Mouse (Mus musculus) midbrain, postnatal 0 days (tissue): ENCODE measurements at regions not wholly inside any gene's neighbourhood (a gene's known extent, or its start where the extent isn't known, plus 50 kb on each side); places are given as distances from the start of the nearest gene placed in this dataset.

Experiments used
- ATAC-seq: fragments of 200-750 bp; cut with Nextera tagmentation; 2 replicates; pipeline ENCODE4 v1.8.0; 2017; ENCODE audit warnings: moderate number of reproducible peaks, mild to moderate bottlenecking, moderate TSS enrichment, moderate library complexity; ENCODE audit not compliant: low FRiP score
- DNase-seq: peaks from one replicate; pipeline ENCODE4 v3.0.0-alpha.2; 2015; ENCODE audit warnings: low spot score
- H3K27ac ChIP-seq: fragments of 300-500 bp; sonication (generic); 2 replicates; pipeline ENCODE4 v1.5.1; 2014; ENCODE audit warnings: low read depth, mild to moderate bottlenecking, low read length, mixed read lengths
- H3K27me3 ChIP-seq: fragments of 300-500 bp; sonication (generic); 2 replicates; pipeline ENCODE4 v1.6.1; 2014; ENCODE audit warnings: low read length, control low read depth, mixed read lengths; ENCODE audit not compliant: insufficient read depth
- H3K36me3 ChIP-seq: fragments of 300-500 bp; sonication (generic); 2 replicates; pipeline ENCODE4 v1.6.1; 2014; ENCODE audit warnings: low read length, control low read depth, mixed read lengths; ENCODE audit not compliant: insufficient read depth
- H3K4me1 ChIP-seq: fragments of 300-500 bp; sonication (generic); 2 replicates; pipeline ENCODE4 v1.6.1; 2014; ENCODE audit warnings: mild to moderate bottlenecking, control low read depth, antibody characterized with exemption, low read length, mixed read lengths; ENCODE audit not compliant: insufficient read depth
- H3K4me2 ChIP-seq: fragments of 300-500 bp; sonication (generic); 2 replicates; pipeline ENCODE4 v1.6.1; 2014; ENCODE audit warnings: low read depth, mild to moderate bottlenecking, low read length, mixed read lengths; ENCODE audit not compliant: poor library complexity, severe bottlenecking
- H3K4me3 ChIP-seq: fragments of 300-500 bp; sonication (generic); 2 replicates; pipeline ENCODE4 v1.5.1; 2014; ENCODE audit warnings: low read depth, mild to moderate bottlenecking, low read length, moderate library complexity
- H3K9ac ChIP-seq: fragments of 300-500 bp; sonication (generic); replicated peaks from 2 replicates; pipeline ENCODE4 v1.6.1; 2014; ENCODE audit warnings: mild to moderate bottlenecking, low read length, moderate library complexity, mixed read lengths; ENCODE audit not compliant: poor library complexity, severe bottlenecking
- H3K9me3 ChIP-seq: fragments of 300-500 bp; sonication (generic); 2 replicates; pipeline ENCODE4 v1.6.1; 2016; ENCODE audit warnings: low read length, control low read depth
- CTCF ChIP-seq: IDR thresholded peaks from 2 replicates; pipeline ENCODE4 v1.5.1; 2016; ENCODE audit warnings: antibody characterized with exemption, mild to moderate bottlenecking
- WGBS: fragments of 180-500 bp; shearing (Covaris S2); extraction: QIAGEN DNeasy Blood & Tissue Kit; methylation state at CpG from one replicate; pipeline ENCODE4 v1.1.7; 2014; 5-methylcytosine and 5-hydroxymethylcytosine counted together

DNA sequence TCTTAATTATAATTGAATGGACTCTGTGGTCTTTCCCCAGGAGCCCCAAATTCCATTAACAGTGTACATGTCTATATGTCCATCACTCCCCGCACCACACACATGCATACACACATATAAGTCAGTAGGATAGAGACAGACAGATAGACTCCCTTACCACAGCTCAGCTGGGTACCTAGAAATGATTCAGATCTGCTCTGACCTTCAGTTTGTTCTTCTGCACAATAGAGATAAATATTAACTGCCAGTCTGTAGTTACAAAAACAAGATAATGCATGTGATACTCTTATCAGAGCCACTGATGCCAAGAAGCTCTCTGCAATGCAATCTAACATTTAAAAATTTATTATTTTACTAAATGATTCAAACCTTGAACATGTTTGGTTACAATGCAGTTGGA lies 268.7 kb upstream of the Nmur2 start:
- no peak for ATAC-seq
- H3K4me2 ChIP-seq = no peak overlapping the region
- H3K9ac ChIP-seq = no peak overlapping the region
- H3K4me3 ChIP-seq = no peak overlapping the region
- DNase-seq = no peak
- no peak for TF ChIP-seq CTCF
- no peaks in the 10 kb centered on the region for H3K4me1 ChIP-seq
- H3K27ac ChIP-seq = no peak overlapping the region
- H3K36me3 ChIP-seq = no peaks in the 10 kb centered on the region
- no peaks in the 10 kb centered on the region for H3K27me3 ChIP-seq
- 93% methylated on average over 1 of the region's 1 CpGs for WGBS
- H3K9me3 ChIP-seq = no peaks in the 10 kb centered on the region

DNA sequence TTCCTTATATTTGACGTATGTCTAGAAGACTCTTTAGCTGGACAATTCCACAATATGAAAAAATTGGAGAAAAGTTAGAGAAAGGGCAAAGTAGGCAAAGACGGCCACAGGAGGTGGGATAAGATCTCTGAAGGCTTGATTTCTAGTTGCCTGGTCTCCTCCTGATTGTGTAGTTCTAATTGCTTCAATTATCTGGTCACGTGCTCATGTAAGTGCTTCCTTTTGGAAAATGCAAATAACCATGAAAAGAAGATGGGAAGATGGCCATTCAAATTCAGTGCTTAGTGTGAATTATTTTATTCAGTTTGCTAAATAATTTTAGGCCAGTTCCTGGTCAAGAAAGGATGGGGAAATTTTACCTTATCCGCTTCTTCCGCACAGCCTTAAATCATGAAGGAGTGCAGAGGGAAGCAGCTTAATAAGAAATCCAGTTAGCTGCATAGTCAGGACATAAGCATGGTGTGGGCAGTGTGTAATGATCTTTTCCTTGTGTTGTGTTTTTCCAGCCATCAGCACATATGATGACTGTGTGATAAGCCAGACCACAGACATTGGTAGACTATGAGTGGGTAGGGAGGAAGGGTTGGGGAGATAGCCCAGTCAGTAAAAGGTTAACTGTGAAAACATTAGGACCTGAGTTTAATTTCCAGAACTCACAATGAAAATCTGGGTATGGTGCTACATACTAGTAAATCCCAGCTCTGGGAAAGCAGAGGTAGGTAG lies 267.7 kb upstream of the Nmur2 start:
- TF ChIP-seq CTCF = no peak
- 83% methylated on average over 5 of the region's 5 CpGs for WGBS
- H3K4me3 ChIP-seq = no peak overlapping the region
- DNase-seq (no peak), ATAC-seq (no peak)
- no peak overlapping the region for H3K4me2 ChIP-seq
- H3K9me3 ChIP-seq = no peaks in the 10 kb centered on the region
- no peak overlapping the region for H3K9ac ChIP-seq
- H3K27me3 ChIP-seq = no peaks in the 10 kb centered on the region
- H3K4me1 ChIP-seq = no peaks in the 10 kb centered on the region
- no peak overlapping the region for H3K27ac ChIP-seq
- H3K36me3 ChIP-seq = no peaks in the 10 kb centered on the region

DNA sequence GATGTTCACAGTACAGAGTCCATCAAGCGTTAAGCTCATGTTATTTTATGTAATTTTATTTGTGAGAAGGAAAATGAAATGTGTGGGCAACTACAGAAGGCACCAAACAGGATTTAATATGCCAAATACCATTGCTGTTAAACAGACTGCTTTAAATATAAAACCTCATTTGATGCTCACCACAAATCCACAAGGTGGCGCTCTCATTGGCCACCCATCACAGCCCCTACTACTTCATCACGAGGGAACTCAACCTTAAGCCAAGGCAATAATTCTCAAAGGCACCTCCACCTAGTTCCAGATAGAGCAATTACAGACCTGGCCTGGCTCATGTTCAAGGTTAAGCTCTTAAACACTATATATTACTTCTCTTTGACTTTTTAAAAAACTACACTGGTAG lies 266.2 kb upstream of the Nmur2 start:
- Histone ChIP-seq H3K27me3 (no peaks in the 10 kb centered on the region), H3K4me1 (no peaks in the 10 kb centered on the region), H3K4me3 (no peak overlapping the region), H3K27ac (no peak overlapping the region), H3K4me2 (no peak overlapping the region), H3K9me3 (no peaks in the 10 kb centered on the region), H3K9ac (no peak overlapping the region), H3K36me3 (no peaks in the 10 kb centered on the region)
- no peak for DNase-seq
- WGBS = 32% methylated on average over 3 of the region's 3 CpGs
- no peak for ATAC-seq
- peak; percentile 60 for TF ChIP-seq CTCF

DNA sequence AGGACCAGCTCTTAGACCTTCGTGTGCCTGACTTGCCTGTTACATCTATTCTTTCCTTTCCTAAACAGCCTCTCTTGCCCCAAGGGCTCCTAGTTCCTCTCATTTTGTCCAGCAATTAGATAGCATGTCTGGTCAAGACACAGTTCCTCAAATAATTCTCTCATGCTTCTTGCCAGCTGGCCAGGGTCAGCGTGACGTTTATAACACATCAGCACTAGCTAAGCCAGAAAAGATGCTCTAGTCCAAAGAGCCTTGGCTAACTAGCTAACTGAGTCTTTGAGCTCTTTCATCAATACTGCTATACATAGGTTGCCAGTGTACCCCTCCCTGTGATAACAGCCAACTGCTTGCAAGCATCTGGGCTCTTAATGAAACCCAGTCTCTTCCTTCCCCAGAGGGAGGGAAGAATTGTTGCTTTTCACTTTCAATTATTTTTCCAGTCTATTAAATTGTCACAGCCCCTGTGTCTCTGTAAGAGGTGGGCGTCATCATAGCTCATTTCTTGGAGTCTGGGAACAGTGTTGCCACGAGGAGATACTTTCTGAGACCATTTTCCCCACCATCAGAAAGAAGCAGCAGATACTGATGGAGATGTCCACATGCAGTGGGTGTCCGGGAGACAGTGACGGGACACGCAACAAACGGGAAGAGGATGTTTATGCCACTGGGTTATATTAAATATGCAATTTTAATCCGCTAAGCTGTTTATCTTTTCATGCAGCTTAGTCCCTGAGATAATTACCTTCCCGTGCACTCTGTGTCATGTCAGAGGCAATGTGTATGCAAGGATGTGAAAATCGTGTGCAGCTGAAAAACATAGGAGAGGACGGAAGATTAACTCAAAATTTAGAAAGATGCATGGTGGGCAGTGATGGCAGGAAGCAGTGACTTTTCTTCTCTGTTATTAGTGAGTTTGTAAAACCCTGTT lies 250.1 kb upstream of the Nmur2 start:
- Histone ChIP-seq H3K9ac (no peak overlapping the region), H3K36me3 (no peaks in the 10 kb centered on the region), H3K9me3 (no peaks in the 10 kb centered on the region), H3K27me3 (no peaks in the 10 kb centered on the region), H3K27ac (no peak overlapping the region), H3K4me1 (no peaks in the 10 kb centered on the region), H3K4me2 (no peak overlapping the region), H3K4me3 (no peak overlapping the region)
- ATAC-seq (peak; percentile 16; the same call in 1 of the 2 replicates), DNase-seq (peak; percentile 61)
- no peak for TF ChIP-seq CTCF
- 40% methylated on average over 13 of the region's 13 CpGs for WGBS

DNA sequence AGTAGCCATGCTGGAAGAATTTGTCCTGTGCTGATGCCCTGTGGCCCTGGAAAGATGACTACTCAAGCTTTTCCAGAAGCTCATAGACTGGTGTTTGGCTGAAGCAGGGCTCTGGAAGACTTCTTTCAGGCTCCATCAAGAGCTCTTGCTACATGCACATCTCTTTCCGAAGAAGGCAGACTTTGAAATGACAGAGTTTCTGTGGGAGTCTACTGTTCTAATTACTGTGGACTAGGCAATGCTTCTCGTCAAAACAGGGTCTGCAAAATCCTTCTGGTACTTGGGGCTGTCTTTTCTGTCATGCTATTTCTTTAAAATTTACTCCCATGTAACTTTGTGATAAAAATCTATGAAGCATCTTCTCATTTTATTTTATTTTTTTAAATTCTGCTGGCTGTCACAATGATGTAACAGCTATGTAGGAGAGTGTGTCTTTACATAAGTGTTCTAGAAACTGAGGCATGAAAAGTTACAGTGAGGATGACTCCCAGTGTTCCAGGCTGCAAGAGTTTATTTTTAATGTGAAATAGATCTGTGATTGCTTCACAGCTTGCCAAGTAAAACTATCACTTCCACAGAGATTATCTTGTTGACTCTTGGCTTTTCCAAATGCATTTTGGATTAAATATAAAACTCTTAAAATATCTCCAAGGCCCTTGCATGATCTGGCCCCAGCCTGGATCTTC lies 244.9 kb upstream of the Nmur2 start:
- H3K27me3 ChIP-seq = no peaks in the 10 kb centered on the region
- no peaks in the 10 kb centered on the region for H3K36me3 ChIP-seq
- H3K9ac ChIP-seq = no peak overlapping the region
- no peak for DNase-seq
- no peak overlapping the region for H3K4me2 ChIP-seq
- H3K4me3 ChIP-seq = no peak overlapping the region
- no peaks in the 10 kb centered on the region for H3K4me1 ChIP-seq
- ATAC-seq = no peak
- no peak overlapping the region for H3K27ac ChIP-seq
- H3K9me3 ChIP-seq = no peaks in the 10 kb centered on the region
- TF ChIP-seq CTCF = no peak
- 78% methylated on average over 2 of the region's 2 CpGs for WGBS
